Mouse (Mus musculus): ENCODE results near the gene Tcap.

DNA sequence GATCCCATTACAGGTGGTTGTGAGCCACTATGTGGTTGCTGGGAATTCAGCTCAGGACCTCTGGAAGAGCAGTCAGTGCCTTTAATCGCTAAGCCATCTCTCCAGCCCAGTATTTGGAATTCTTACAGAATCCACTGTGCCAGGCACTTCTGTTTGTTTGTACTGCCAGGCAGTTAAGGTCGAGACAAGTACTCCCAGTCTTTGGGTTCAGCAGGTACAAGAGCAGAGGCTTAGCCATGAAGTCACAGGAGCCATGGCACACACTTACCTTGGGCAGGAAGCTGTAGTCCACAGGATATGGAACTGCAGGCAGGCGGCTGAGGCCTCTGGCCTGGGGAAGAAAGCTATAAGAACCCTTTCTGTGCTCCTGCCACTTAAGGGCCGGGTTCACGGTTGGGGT lies 19.8 kb upstream of the Tcap start:
- TF ChIP-seq POLR2A (IDR thresholded peaks at IDR 0.05; ENCODE audit: insufficient read depth, low read length), result no peak
- no peak for TF ChIP-seq CTCF (IDR thresholded peaks at IDR 0.05; ENCODE audit: low read depth, low read length)

Measured in ES-Bruce4 (cell line).